In the genomic region with DNA sequence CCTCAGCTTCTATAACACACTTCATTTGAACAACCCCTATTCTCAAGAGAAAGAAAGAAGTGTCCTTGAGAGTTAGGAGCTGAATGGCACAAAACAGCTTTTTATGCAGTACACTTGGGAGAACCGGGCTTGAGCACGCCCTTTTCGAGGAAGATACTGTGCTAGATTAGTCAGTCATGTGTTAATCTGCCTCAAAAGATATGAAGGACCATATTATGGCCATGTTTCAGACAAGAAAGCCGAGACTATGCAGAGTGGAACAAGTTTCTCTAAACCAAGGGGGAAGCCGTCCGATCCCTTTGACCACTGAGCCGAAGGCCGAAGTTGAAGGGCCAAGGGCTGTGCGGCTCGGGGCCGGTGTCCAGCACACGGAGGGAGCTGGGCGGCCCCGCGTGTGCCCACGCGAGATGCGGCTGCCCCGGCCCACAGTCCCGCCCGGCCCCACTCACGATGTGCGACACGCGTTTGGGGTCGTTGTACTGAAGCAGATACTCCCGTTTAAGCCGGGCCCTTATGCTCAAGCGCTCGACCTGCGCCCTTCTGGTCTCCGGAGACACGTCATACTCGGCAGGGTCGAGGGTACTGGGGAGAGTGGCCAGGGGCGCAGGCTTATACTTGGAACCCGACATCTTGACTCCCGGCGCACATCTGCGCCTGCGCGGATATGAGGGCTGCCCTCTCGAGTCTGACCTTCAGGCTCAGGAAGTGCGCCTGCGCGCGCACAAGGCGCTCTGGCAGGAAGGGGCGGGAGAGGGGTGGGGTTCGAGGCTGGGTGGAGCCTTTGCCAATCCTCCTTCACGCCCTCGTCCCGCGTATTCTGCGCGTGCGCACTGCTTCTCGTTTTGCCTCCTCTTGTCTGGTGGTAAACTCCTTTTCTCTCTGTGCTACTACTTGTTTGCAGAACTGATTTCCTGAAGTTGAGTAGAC, we compare ENCODE assay signal across 8 mouse cellular contexts. TPM values are rescaled to one million over a fixed set of nuclear protein-coding genes. Genes with fewer than 3 reads are reported as not detected.
DNase-seq lines count a peak whose midpoint lies in the region; ATAC-seq lines count a peak whose summit lies in the region.

A gene (minus strand): TSS at position 723 of the 927 bp plus-strand sequence.

- peak within 1 kb of the TSS; percentile 51 for H3K27ac ChIP-seq in intestine, embryonic 14.5 days (ENCODE audit: low read depth)

- peak within 1 kb of the TSS; percentile 79 for H3K9ac ChIP-seq in intestine, embryonic 14.5 days (ENCODE audit: low read length)

- intact Hi-C loops in left cerebral cortex, postnatal 14 days (cut with DNase I) = loop anchor here (2.0 to 10.0 kb wide), 2 partner anchors 69 to 269 kb away; a partner anchor contains a TSS

- peaks cover 18% of the 10 kb centered on the region for H3K4me1 ChIP-seq in intestine, embryonic 14.5 days (replicated peaks; ENCODE audit: control insufficient read depth, insufficient read depth, low read length)

- under 1% methylated on average over 52 of the region's 58 CpGs for WGBS in intestine, embryonic 14.5 days

- peak within 1 kb of the TSS; percentile 78 for H3K4me2 ChIP-seq in intestine, embryonic 14.5 days (ENCODE audit: low read length)

- H3K9me3 ChIP-seq in intestine, embryonic 14.5 days (ENCODE audit: control insufficient read depth, low read length) = no peaks in the 10 kb centered on the region

- peak; percentile 88 to 91 for DNase-seq in adrenal gland, adult 18-20 months (ENCODE audit: low spot score in 2 of 2)
- DNase-seq in embryo, embryonic 11 days = peak; percentile 99
- peak; percentile 97 for DNase-seq in gastrocnemius, postnatal 25 days
- peak; percentile 94 for DNase-seq in intestine, embryonic 14.5 days (ENCODE audit: low spot score)
- DNase-seq in left cerebral cortex, postnatal 14 days (ENCODE audit: low spot score in 2 of 2) = peak; percentile 96 to 97
- DNase-seq in mesoderm, embryonic 11.5 days (ENCODE audit: low read depth, low spot score) = peak; percentile 100
- peak; percentile 92 to 94 for DNase-seq in right cerebral cortex, postnatal 36 days (ENCODE audit: low spot score in 2 of 2)
- DNase-seq in yolk sac, embryonic 10.5 days (ENCODE audit: low spot score) = peak; percentile 99

- peak within 1 kb of the TSS; percentile 60 for H3K4me3 ChIP-seq in intestine, embryonic 14.5 days (ENCODE audit: low read depth, low read length)

- no peaks in the 10 kb centered on the region for H3K27me3 ChIP-seq in intestine, embryonic 14.5 days (replicated peaks; ENCODE audit: control insufficient read depth, insufficient read depth, low read length)

- ATAC-seq in intestine, embryonic 14.5 days (replicated peaks; ENCODE audit: low FRiP score, low TSS enrichment, low read depth) = peak; percentile 96

- no peaks in the 10 kb centered on the region for H3K36me3 ChIP-seq in intestine, embryonic 14.5 days (ENCODE audit: control insufficient read depth, insufficient read depth, low read length)

RNA-seq across cellular contexts. Expression of the gene that starts here (rescaled TPM):
- 100 to 1,000 TPM; 133 to 150 TPM for total RNA-seq in adrenal gland, adult 18-20 months (2021)
- total RNA-seq in gastrocnemius, postnatal 25 days (2021) = 100 to 1,000 TPM; 165 to 174 TPM
- polyA plus RNA-seq in intestine, embryonic 14.5 days (2014; fragmentation: Nextera tagmentation; extraction: Ambion mirVana) = 58.1 and 67.1 TPM in 2 replicates
- 10 to 100 TPM; 73.9 to 77.1 TPM for total RNA-seq in left cerebral cortex, postnatal 14 days (2021)

Comparison
In these comparisons a context has a peak if more than half of its experiments do, and no peak if none do; other contexts are left out.
1. Peak in every context shown above with its lines: DNase-seq, ATAC-seq, H3K4me3 ChIP-seq and H3K27ac ChIP-seq.